Mouse (Mus musculus) liver, adult (tissue): Measurements from ENCODE around the gene Mical2.
A peak's percentile ranks its signal among the peaks of the same experiment; 100 is the strongest.

ENCODE experiments used
- GATA4 ChIP-seq: IDR thresholded peaks from 2 replicates; pipeline ENCODE4 v1.6.1; 2014; ENCODE audit warnings: mild to moderate bottlenecking, low read length; ENCODE audit not compliant: insufficient replicate concordance

Mical2 gene

GRCm38 (mm10) chr7:112275883-112276282 is 50.2 kb downstream of the Mical2 start:
- TF ChIP-seq GATA4: no peak

GRCm38 (mm10) chr7:112276823-112277222 is 51.2 kb downstream of the Mical2 start:
- no peak for TF ChIP-seq GATA4

GRCm38 (mm10) chr7:112278648-112279047 is 53.0 kb downstream of the Mical2 start:
- no peak for TF ChIP-seq GATA4

GRCm38 (mm10) chr7:112280474-112280873 is 54.8 kb downstream of the Mical2 start:
- TF ChIP-seq GATA4: no peak

GRCm38 (mm10) chr7:112283606-112284310 is 58.1 kb downstream of the Mical2 start:
- TF ChIP-seq GATA4: no peak

GRCm38 (mm10) chr7:112285573-112285972 is 59.9 kb downstream of the Mical2 start:
- no peak for TF ChIP-seq GATA4

- no peak for TF ChIP-seq GATA4
Measured at GRCm38 (mm10) chr7:112288352-112289107, 62.9 kb downstream of the Mical2 start.

- no peak for TF ChIP-seq GATA4
Measured at GRCm38 (mm10) chr7:112289514-112289913, 63.9 kb downstream of the Mical2 start.

GRCm38 (mm10) chr7:112289990-112290389 is 64.3 kb downstream of the Mical2 start:
- no peak for TF ChIP-seq GATA4

- TF ChIP-seq GATA4: no peak
Measured at GRCm38 (mm10) chr7:112293456-112294104, 67.9 kb downstream of the Mical2 start.

GRCm38 (mm10) chr7:112295426-112296221 is 70.0 kb downstream of the Mical2 start:
- peak; percentile 55; the same call in 1 of the 2 replicates for TF ChIP-seq GATA4

- TF ChIP-seq GATA4: no peak; the same call in 1 of the 2 replicates
Measured at GRCm38 (mm10) chr7:112298032-112298431, 72.4 kb downstream of the Mical2 start.

GRCm38 (mm10) chr7:112298871-112299422 is 73.3 kb downstream of the Mical2 start:
- no peak for TF ChIP-seq GATA4

GRCm38 (mm10) chr7:112299521-112300096 is 74.0 kb downstream of the Mical2 start:
- TF ChIP-seq GATA4: peak; percentile 71; the same call in 1 of the 2 replicates
